Mouse (Mus musculus): Measurements from ENCODE around the gene Dpf3. TPM values are rescaled to one million over a fixed set of nuclear protein-coding genes. Genes with fewer than 3 reads are reported as not detected.

Gene Dpf3
- total RNA-seq, 2 experiments from 2014 or later: 21.2 to 28.7 TPM

DNA sequence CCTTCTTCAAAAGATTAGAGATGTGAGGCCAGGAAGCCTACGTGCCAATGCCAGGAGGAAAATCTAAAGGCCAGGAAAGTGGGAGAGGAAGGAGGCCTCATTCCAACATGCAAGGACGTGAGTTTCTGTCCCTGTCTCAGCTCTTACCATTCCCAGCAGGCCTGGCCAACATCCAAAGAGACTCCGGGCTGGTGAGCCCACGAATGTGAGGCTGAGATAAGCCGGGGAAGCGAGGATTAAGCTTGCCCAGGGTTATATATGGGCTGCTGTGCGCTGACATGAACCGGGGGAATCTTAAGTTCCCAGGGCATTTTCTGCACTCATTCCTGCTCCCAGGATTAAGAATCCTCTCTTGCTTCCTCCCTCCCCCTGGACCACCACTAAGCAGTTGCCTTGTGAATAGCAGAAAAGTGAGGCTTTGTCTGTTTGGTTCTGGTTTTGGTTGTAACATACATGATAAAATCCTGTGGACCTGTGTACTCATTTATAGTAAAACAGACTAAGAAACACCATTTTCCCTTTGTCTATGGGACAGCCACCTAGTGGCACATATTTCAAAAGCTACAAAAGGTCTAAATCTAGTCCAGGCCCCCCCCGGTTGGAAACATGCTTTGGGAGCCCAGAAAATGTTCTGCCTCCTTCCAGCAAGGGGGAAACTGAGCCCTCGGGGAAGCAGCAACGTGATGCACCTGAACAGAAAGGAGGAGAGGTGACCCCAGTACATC, 62.6 kb downstream of the Dpf3 start:
- DNase-seq (ENCODE audit: extremely low spot score in 1 of 2, low spot score in 1 of 2): no peak

DNA sequence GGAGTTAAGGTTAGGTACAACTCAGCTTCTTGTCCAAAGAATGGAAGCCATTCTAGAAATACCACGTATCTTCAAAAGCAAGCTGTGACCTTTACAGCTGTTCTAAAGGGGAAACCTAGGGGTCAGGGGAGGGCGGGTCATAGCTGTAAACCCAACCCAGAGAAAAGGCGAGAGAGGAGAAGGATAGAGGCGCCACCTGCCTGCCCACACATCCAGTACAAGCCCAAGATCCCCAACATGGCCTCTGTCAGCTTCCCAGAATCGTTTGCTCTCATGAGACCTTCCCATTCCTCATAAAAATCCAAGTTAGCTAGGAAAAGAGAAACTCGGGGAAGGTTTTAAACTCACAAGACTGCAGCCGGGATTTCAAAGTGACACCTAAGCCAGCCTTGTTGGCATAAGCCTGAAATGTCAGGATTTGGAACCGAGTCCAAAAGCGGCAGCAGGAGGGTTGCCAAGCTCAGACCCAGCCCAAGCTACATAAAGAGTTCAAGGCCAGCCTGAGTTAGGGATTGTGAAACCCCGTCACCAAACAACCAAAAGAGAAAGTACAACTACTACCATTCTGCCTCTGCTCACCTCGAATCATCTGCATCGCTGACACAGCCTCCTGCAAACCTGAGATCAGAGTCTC, 63.3 kb downstream of the Dpf3 start:
- no peak for DNase-seq (ENCODE audit: extremely low spot score in 1 of 2, low spot score in 1 of 2)

DNA sequence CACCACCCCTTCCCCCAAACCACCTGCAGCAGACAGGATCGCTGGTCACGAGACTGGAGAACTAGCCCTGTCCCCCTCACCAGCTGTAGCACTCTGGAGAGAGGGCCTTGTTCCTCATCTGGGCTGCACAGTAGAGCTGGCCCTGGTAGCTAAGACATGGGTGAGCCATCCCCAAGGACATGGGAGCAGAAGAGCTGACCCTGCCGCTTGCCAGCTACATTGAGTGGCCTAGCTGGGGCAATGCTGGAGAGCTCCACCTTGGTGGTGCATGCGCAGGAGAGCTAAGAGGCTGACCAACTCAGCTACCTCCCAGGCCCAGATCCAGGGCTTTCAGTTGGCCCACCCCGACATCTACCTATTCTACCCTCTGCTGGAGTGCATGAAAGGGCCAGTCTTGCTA, 67.2 kb downstream of the Dpf3 start:
- DNase-seq (ENCODE audit: extremely low spot score in 1 of 2, low spot score in 1 of 2): no peak

DNA sequence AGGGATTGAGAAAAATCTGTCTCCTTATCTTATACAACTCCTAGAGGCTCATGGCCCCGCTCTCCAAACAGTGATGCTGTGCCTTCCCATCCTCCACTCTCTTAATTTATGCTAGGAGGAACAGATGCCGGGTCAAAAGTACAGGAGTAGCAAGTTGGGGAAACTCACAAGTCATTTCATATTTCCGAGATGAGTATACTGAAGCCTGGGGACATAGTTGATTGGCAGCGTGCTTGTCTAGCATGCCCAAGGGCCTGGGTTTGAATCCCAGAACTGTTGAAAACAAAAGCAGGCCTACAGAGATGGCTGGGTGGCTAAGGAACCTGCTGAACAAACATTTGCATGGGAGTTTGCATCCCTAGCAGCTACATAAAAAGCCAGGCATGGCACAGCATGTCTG, 72.3 kb downstream of the Dpf3 start:
- DNase-seq (ENCODE audit: extremely low spot score in 1 of 2, low spot score in 1 of 2): no peak

DNA sequence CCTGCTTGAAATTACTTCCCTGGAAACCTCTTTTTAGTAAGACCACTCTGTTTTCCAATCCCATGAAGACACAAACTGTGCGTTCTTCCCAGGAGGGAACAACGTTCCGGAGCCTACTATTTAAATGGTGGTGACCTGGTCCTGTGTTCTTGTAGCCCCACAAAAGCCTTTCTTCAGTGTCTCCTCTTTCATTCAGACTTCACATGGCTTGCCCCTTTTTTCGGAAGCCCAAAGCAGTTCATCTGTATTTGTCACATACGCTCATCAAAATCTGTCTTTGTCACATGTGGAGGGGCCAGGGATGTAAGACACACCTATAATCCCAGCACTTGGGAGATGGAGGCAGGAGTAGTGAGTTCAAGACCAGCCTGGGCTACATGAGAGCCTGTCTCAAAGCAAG, 73.8 kb downstream of the Dpf3 start:
- no peak for DNase-seq (ENCODE audit: extremely low spot score in 1 of 2, low spot score in 1 of 2)

DNA sequence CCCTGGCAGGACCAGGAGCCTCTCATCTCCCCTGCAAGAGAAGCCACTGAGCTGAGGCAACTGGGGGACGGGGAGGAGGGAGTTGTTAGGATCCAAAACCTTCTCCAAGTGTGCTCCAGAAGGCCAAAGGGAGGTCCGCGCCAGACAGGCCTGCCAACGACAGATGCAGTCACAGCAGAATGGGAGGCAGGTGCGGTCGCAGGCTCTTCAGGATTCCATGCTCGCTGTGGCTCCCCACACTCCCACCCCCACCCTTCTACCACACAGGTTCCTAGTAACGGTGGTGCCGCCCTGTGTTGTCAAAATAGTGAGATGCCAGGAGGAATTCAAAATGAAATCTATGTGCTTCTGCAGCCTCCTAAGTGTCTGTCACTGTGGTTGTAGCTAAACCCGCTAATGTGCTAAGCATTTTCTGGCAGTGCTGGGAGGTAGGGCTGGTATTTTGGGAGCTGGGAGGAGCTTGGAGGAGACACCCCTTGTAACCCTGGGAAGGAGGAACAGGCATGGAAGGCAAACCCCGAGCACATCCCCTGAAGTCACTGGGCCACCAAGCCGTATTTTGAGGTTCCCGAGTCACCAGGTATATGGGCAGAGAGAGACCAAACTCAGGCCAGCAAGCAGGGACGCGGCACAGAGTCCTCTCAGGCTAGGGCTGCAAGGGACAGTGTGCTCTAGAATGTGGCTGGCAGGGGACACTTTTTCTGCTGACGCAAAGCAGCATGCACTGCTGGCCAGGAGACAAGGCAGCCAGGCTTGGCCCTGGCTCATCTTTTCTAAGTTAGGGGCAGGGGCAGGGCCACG, 75.6 kb downstream of the Dpf3 start:
- DNase-seq (ENCODE audit: extremely low spot score in 1 of 2, low spot score in 1 of 2): peak; percentile 36 to 48

DNA sequence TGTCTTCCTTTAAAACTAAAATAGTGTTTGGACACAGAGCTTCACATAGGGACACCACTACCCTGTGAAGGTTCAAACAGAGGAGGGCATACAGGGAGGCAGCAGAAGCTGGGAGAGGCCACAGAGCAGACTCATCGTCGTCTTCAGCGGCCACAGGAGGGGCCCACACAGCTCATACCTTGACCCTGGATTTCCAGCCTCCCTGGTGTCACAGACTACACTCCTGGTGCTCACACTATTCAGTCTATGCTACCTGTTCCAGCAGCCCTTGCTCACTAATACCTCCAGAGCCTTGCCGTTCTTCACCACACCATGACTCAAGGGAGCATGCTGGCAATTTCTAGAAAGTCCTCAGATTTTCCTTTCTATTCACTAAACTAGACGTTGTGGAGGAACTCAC, 76.5 kb downstream of the Dpf3 start:
- no peak for DNase-seq (ENCODE audit: extremely low spot score in 1 of 2, low spot score in 1 of 2)

DNA sequence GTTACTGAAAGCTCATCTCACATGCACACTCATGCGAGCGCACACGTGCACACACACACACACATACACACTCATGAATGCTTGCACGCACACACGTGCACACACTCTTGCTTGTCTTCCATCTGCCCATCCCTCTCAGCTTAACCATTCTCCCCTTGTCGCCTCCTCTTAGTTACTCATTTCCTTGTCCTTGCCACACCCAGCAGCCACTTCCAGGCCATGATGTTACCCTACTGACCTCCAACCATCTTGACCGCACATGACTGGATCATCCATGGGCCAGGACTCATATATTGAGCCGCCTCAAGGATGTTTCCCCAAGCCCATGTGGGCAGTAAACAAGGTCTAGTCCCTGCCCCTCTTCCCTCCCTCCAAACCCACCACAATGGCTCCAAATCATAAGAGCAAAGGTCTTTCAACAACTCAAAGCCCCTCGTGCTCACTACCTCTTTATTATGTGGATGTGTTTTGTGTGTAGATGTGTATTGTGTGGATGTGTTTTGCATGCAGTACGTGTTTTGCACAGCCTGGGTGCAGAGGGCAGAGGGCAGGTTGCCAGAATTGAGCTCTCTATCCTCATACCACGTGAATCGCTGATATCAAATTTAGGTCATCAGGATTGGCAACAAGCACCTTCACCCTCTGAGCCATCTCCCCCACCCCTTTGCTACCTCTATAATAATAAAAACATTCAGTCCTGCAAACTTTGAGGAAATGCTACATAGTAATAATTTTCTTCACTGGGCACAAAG, 82.0 kb downstream of the Dpf3 start:
- no peak for DNase-seq (ENCODE audit: extremely low spot score in 1 of 2, low spot score in 1 of 2)

DNA sequence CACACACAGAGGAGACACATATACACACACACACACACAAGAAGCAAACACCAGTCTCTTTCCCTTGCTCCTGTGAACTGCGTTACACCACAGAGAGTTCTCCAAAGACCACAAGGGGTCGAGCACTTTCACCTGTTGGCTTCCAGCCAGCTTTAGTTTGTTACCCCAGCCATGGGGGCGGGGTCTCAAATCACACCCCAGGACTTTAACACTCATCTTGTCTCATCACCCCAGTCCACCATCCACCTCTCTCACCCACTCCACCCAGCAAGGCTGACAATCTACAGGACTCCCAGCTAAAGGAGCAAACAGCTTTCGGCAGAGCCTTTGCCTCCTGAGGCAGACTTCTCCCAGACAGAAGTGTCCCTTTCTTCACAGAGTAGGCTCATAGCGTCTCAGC, 85.2 kb downstream of the Dpf3 start:
- no peak for DNase-seq (ENCODE audit: extremely low spot score in 1 of 2, low spot score in 1 of 2)

DNA sequence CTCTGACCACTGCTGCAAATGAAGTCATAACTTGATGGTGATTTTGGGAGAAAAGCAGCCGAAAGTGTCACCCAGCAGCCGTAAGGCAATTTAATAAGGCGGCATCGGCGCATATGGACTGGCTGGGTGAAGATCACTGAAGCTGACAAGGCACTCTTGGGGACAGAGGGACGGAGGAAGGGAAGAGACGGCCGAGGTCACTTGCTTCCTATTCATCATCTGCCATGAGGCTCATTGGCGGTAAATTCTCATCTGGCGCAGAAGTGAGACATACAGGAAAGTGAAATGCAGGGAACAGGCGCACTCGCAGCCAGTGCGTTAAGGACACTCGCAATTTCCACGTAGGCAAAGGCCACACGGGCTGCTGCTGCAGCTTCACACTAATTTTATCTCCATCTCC, 95.5 kb downstream of the Dpf3 start:
- DNase-seq (ENCODE audit: extremely low spot score in 1 of 2, low spot score in 1 of 2): no peak

DNA sequence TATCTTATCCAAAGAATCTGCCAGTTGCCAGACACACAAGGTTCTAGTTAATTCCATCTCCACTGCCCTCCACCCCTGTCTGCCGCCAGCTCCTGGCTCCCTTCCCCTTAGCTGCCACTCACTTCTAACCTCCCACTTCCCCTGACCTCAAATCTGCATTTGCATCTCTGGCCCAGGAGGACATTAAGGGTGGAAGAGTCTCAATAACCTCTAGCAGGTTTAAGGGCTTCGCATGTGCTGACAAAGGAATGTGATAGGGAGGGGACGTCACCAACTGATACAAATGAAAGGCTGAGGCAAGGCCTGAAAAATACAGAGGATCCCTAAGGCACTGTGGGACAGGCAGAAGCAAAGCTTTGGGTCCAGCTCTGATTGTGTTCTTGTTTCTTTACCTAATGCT, 100.0 kb downstream of the Dpf3 start:
- no peak for DNase-seq (ENCODE audit: extremely low spot score in 1 of 2, low spot score in 1 of 2)

DNA sequence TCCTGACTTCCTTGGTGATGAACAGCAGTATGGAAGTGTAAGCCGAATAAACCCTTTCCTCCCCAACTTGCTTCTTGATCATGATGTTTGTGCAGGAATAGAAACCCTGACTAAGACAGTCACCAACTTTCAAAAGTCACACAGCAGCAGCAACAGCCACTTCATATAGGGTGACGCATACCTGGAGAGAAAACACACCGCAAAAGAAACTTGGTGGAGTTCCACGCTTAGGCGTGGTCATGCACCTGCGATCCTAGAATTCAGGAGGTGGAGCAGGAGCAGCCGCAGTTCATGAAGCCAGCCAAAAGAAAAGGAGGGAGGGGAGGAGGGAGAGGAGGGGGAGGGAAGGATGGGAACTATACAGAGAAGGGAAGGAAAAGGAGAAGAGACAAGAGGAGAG, 106.4 kb downstream of the Dpf3 start:
- no peak for DNase-seq (ENCODE audit: extremely low spot score in 1 of 2, low spot score in 1 of 2)

DNA sequence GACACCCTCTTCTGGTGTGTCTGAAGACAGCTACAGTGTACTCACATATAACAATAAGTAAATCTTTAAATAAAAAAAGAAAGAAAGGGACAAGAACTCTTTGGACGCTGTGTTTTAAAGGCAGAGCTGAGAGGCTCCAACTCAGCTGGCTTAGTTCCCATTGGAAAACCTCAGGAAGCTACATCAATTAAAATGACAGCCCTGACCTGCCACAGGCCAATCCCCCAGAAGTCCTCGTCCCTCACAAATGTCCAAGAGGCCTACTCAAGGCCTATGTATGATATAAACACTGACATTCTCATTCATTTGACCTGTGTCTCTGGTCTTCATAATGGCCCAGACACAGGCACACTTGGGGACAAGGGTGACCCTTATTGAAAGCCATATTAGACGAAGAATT, 107.5 kb downstream of the Dpf3 start:
- DNase-seq (ENCODE audit: extremely low spot score in 1 of 2, low spot score in 1 of 2): no peak

DNA sequence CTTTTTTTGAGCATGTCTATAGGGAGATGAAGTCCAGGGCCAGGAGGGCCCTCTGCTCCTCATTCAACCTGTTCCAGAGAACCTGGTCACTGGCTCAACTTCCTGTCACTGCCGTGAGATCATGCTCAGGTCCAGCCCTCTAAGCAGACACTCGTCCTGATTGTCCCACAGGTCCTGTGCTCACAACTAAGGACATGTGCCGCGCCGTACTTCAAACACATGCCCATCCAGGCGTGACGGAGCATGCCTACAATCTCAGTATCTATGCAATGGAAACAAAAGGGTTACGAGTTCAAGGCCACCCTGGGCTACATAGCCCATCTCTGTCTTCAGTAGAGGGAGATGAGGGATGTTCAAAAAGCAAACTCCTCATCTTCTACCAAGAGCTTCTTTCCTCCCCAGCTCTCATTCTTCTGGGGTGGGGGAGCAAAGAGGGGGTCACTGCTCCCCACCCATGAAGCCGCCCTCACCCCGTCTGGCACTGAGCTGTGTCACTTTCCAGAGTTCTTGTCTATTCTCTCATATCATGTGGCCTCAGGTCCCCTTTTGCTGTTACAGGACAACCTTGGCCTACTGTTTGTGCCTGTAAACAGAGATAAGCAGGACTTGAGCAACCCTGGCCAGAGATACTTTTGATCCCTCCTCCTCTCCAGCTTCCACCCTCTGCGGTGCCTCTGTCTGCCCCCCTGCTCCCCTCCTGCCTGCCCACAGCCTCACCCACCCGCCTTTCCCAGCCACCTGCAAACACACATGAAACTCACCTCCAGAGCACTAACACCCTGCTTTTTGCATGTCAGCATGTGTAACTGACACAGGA, 112.3 kb downstream of the Dpf3 start:
- no peak for DNase-seq (ENCODE audit: extremely low spot score in 1 of 2, low spot score in 1 of 2)

DNA sequence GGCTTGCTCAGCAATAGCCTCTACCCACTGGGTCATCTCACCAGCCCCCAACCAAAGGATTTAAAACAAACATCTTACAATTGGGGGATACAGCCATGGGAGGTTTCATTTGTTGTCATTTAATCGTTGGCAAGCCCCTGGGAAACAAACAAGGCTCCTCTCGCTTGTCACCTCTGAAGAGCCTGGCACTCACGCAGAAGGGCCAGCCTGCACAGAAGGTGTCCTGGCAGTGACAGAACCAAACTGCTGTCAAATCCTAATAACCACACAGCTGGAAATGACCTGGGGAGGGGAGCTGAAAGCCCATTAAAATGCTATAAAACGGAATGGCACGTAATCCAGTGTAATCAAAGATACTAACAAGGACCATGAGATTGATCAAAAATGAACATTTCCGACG, 114.4 kb downstream of the Dpf3 start:
- DNase-seq (ENCODE audit: extremely low spot score in 1 of 2, low spot score in 1 of 2): no peak

DNA sequence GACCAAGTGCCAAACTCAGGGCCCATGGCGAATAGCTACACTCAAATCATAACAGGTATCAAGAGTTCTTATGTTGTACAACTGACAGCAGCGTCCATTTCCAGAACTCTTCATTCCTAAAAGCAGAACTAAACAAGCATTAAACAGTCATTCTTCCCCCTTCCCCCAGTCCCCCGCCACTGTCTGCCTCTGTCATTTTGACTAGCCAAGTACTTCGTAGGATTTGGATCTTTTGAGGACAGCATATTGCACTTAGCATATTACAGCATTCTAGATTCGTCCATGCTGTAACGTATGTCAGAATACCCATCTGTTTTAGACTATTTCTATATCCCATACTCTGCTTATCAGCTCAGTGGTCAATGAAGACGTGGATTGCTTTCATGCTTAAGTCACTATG, 115.2 kb downstream of the Dpf3 start:
- DNase-seq (ENCODE audit: extremely low spot score in 1 of 2, low spot score in 1 of 2): no peak

DNA sequence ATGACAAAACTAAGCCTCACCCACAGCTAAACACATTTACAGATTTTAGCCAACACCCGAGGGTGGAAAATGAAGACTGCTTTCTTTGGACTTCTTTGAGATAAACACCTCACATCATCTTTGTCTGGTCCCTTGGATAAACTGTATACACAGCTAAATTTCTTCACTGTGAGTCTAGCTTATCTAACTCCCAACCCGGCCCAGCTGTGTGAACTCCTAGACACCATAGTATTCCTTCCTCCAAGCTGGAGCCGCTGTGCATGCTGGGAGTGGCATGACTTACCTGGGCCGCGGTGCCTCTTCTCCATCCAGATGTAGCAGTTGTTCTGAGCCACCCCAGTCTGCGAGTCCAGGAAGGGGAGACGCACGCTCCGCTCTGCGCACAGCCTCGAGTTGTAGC, 117.3 kb downstream of the Dpf3 start:
- no peak for DNase-seq (ENCODE audit: extremely low spot score in 1 of 2, low spot score in 1 of 2)

DNA sequence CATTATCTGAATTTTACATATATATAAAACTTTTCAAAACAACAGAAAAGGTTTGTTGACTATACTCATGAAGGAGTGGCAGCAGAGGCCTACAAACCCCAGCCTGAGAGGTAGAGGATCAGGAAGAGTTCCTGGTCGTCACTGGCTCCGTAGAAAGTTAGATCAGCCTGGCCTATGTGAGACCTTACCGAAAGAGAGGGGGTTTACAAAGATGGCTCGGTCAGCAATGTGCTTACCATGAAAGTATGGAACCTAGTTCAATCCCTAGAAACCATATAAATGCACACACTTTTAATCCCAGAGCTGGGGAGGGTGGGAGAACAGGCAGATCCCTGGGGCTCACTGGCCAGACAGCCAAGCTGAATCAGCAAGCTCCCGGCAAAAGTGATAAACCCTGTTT, 118.1 kb downstream of the Dpf3 start:
- no peak for DNase-seq (ENCODE audit: extremely low spot score in 1 of 2, low spot score in 1 of 2)

DNA sequence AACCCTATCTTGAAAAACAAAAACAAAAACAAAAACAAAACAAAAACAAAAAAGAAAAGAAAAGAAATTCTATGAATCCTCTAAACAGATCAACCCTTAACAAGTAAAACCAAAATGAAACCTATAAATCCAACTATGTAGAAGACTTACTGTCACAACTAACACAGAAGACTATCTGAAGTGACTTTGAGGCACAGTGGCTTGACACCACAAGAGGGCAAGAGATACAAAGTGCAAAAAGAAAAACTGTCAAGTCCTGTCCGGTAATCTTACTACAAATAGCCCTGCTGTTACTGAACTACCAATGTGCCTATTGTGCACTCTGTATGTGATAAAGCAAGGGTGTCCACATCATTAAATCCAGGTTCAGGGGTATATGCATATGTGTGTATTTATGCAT, 120.0 kb downstream of the Dpf3 start:
- no peak for DNase-seq (ENCODE audit: extremely low spot score in 1 of 2, low spot score in 1 of 2)

DNA sequence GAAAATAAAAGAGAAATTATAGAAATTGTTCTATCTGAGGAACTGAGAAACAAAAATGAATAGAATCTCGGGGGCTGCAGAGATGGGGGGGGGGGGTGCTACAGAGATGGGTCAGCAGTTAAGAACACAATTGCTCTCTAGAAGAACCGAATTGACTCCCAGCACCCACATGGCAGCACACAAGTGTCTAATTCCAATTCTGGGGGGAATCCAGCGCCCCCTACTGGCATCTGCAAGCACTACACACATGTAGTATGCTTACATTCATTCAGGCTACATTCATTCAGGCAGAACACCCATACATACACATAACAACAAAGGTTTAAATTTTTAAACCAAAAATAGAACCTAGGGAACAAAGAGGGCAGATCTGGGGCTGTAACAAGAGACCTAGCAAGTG, 122.7 kb downstream of the Dpf3 start:
- DNase-seq (ENCODE audit: extremely low spot score in 1 of 2, low spot score in 1 of 2): no peak

All from layer of hippocampus, postnatal 25 days (tissue).